Mouse (Mus musculus) olfactory bulb, adult 2 months (tissue): ENCODE measurements around the gene Mgat5.

Experiments used
- CTCF ChIP-seq: fragments of 200-500 bp; IDR thresholded peaks from 2 replicates; pipeline ENCODE4 v1.5.1; 2012; ENCODE audit warnings: low read depth, mild to moderate bottlenecking, low read length, moderate library complexity; ENCODE audit not compliant: insufficient read depth
- POLR2A ChIP-seq: fragments of 200-500 bp; IDR thresholded peaks from 2 replicates; pipeline ENCODE4 v1.6.1; 2012; ENCODE audit warnings: mild to moderate bottlenecking, low read depth, low read length, moderate library complexity; ENCODE audit not compliant: insufficient read depth

DNA sequence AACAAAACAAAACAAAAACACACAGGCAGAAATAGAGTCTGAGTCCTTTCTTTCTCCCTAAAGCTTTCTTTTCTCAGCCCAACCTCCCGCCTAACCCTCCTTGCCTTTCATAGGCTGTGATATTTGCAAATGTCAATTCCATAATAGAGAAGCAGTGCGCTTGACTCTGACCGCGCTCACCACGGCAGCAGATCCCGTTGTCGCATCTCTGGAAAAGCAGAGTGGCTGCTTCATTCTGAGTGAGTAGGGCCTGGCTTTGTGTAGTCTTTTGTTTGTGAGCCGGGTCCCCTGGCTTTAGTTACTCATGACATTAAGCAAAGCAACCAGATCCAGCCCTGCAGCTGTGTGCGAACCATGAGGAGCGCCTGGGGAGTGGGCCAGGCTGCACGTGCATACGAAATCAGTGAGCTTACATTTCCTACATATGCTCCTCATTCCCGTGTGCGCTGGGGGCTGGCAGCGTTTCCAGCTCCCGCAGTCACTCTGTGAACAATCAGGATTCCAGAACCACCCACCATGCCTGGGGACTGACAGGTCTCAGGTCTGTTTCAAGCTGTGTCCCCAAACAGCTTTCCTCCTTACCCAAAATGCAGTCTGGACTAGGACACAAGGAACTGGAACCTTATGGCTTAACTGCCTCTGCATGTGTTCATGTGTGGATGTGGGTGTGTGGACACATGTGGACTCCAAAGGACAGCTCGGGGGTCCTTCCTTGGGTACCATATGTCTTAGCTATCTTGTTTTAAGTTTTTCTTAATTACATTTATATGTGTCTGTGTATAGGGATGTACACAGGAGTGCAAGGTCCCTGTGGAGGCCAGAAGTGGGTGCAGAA, 332.6 kb downstream of the Mgat5 start:
- TF ChIP-seq CTCF (no peak), POLR2A (no peak)
